Mouse (Mus musculus): ENCODE data around the gene Ly6g6f. TPM values are rescaled to one million over a fixed set of nuclear protein-coding genes. Genes with fewer than 3 reads are reported as not detected.

Ly6g6f gene
- 0.09 and 0.19 TPM in 2 replicates for polyA plus RNA-seq (2012; rRNA removed)

GRCm38 (mm10) chr17:35085208-35085865 lies at the start of gene Ly6g6f:
Gene Ly6g6f, minus strand, starts transcription at chr17:35085610.

GRCm38 (mm10) chr17:35134801-35135590 lies 49.6 kb upstream of the Ly6g6f start, which contains the start of gene Bag6:
Gene Bag6, plus strand, starts transcription at chr17:35135178.

GRCm38 (mm10) chr17:35131500-35132173 lies 46.2 kb upstream of the Ly6g6f start, which contains the start of gene Apom:
Gene Apom, minus strand, starts transcription at chr17:35132050.

GRCm38 (mm10) chr17:35126206-35126611 lies 40.8 kb upstream of the Ly6g6f start, which contains the start of gene D17H6S53E:
Gene D17H6S53E, plus strand, starts transcription at chr17:35126373.

GRCm38 (mm10) chr17:35121871-35122303 lies 36.5 kb upstream of the Ly6g6f start, which contains the start of gene Csnk2b:
Gene Csnk2b, minus strand, starts transcription at chr17:35122053.

GRCm38 (mm10) chr17:35121143-35121799 lies 35.9 kb upstream of the Ly6g6f start, which contains the start of gene Gpank1:
Gene Gpank1, plus strand, starts transcription at chr17:35121455.

GRCm38 (mm10) chr17:35115046-35116019 lies 29.9 kb upstream of the Ly6g6f start, which contains the start of gene Ly6g5b:
Gene Ly6g5b, minus strand, starts transcription at chr17:35115428.

GRCm38 (mm10) chr17:35108097-35108496 lies 22.7 kb upstream of the Ly6g6f start, which contains the start of gene Ly6g5c:
Gene Ly6g5c, plus strand, starts transcription at chr17:35108279.

GRCm38 (mm10) chr17:35088825-35089644 lies 3.6 kb upstream of the Ly6g6f start, which contains the start of gene Abhd16a:
Gene Abhd16a, plus strand, starts transcription at chr17:35089263.

GRCm38 (mm10) chr17:35077786-35078233 lies 7.6 kb downstream of the Ly6g6f start, which contains the start of gene Ly6g6d:
Gene Ly6g6d, minus strand, starts transcription at chr17:35078065.

GRCm38 (mm10) chr17:35076507-35077176 lies 8.8 kb downstream of the Ly6g6f start, which contains the start of gene Ly6g6e:
Gene Ly6g6e, plus strand, starts transcription at chr17:35076902.

GRCm38 (mm10) chr17:35066084-35066483 lies 19.3 kb downstream of the Ly6g6f start, which contains the start of gene Mpig6b:
Gene Mpig6b, minus strand, starts transcription at chr17:35066184.

GRCm38 (mm10) chr17:35064951-35065947 lies 20.2 kb downstream of the Ly6g6f start, which contains the start of gene Ly6g6c:
Gene Ly6g6c, plus strand, starts transcription at chr17:35065388.

GRCm38 (mm10) chr17:35058911-35059892 lies 26.2 kb downstream of the Ly6g6f start, which contains the start of gene Ddah2:
Gene Ddah2, plus strand, starts transcription at chr17:35059035.

GRCm38 (mm10) chr17:35049561-35050016 lies 35.8 kb downstream of the Ly6g6f start, which contains the start of gene Clic1:
Gene Clic1, plus strand, starts transcription at chr17:35049966.

